Mouse (Mus musculus) kidney, adult 2 months (tissue): ENCODE data around the gene Srcin1. TPM values are rescaled to one million over a fixed set of nuclear protein-coding genes. Genes with fewer than 3 reads are reported as not detected.

Experiments used
- DNase-seq: peaks from one replicate; pipeline ENCODE4 v3.0.0; 2021
- H3K27ac ChIP-seq: fragments of 200-500 bp; 2 replicates; pipeline ENCODE4 v1.5.1; 2012; ENCODE audit warnings: low read depth, low read length, control low read depth, inconsistent platforms; ENCODE audit not compliant: insufficient read depth
- H3K27me3 ChIP-seq: fragments of 200-500 bp; replicated peaks from 2 replicates; pipeline ENCODE4 v1.6.1; 2012; ENCODE audit warnings: mild to moderate bottlenecking, moderate library complexity, low read length, inconsistent platforms; ENCODE audit not compliant: control insufficient read depth, insufficient read depth
- H3K36me3 ChIP-seq: fragments of 200-500 bp; 2 replicates; pipeline ENCODE4 v1.6.1; 2012; ENCODE audit warnings: mild to moderate bottlenecking, moderate library complexity, low read length, inconsistent platforms; ENCODE audit not compliant: control insufficient read depth, insufficient read depth
- H3K4me1 ChIP-seq: fragments of 200-500 bp; 2 replicates; pipeline ENCODE4 v1.6.1; 2011; ENCODE audit warnings: low read length; ENCODE audit not compliant: control insufficient read depth, insufficient read depth
- H3K4me3 ChIP-seq: fragments of 200-500 bp; 2 replicates; pipeline ENCODE4 v1.5.1; 2011; ENCODE audit warnings: mild to moderate bottlenecking, low read depth, low read length, control low read depth; ENCODE audit not compliant: insufficient read depth
- CTCF ChIP-seq: fragments of 200-500 bp; conservative IDR thresholded peaks from 2 replicates; pipeline ENCODE4 v1.5.1; 2011; ENCODE audit warnings: low read depth, mild to moderate bottlenecking, control low read depth, low read length, moderate library complexity, mixed read lengths; ENCODE audit not compliant: insufficient read depth, insufficient read length
- POLR2A ChIP-seq: fragments of 200-500 bp; IDR thresholded peaks from one replicate; pipeline ENCODE4 v1.6.1; 2011; ENCODE audit warnings: low read depth, low read length, control low read depth
- WGBS: fragments of 180-500 bp; shearing (Covaris S2); methylation state at CpG from one replicate; pipeline ENCODE4 v1.1.7; 2018; 5-methylcytosine and 5-hydroxymethylcytosine counted together
- polyA plus RNA-seq: library from polyadenylated mRNA; depleted of rRNA; stranded (reverse); fragments of >200 nt; gene quantifications from 2 replicates; pipeline ENCODE4 v1.2.3, GENCODE M21; 2012; rRNA removed

The Srcin1 gene
- polyA plus RNA-seq, 1 experiment = 13.0 TPM

DNA sequence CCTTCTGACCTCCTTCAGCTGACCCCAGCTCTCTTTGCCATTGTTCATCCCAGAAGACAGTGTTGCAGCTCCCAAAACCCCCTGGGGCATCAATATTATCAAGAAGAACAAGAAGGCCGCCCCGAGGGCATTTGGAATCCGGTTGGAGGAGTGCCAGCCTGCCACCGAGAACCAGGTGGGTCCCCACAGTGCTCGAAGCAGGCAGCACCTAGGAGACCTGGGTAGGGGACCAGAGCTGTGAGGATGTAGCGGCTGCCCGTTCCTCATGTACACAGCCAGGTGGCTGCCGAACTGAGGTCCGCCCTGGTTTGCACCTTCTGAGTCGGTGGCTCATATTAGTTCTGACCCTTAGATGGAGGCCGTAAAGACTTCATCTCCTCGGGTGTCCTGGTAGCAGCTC, 110.0 kb downstream of the Srcin1 start:
- DNase-seq = no peak
- 84% methylated on average over 12 of the region's 12 CpGs for WGBS
- Histone ChIP-seq H3K4me1 (no peaks in the 10 kb centered on the region), H3K36me3 (no peaks in the 10 kb centered on the region), H3K27ac (no peak overlapping the region), H3K4me3 (no peak overlapping the region), H3K27me3 (no peaks in the 10 kb centered on the region)
- no peak for TF ChIP-seq CTCF
- TF ChIP-seq POLR2A = no peak

DNA sequence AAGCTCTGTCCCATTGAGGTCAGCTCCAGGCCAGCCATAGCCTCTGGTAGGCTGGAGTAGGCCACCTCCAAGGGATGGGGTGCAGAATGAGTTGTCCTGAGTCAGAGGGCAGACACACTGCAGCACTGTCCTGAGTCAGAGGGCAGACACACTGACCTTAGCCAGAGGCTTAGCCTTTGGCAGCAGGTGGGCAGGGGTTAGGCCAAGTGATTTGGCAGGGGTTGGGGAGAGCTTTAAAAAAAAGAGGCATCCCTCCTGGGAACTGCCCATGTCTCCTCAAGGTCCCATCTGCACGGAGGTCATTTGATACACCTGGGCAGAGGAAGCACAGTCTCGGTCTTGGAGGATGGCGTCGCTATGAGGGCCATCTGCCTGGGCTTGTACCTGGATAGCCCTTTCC, 112.0 kb downstream of the Srcin1 start:
- H3K36me3 ChIP-seq = no peaks in the 10 kb centered on the region
- no peak overlapping the region for H3K4me3 ChIP-seq
- TF ChIP-seq CTCF = no peak
- TF ChIP-seq POLR2A = no peak
- 93% methylated on average over 4 of the region's 4 CpGs for WGBS
- no peaks in the 10 kb centered on the region for H3K27me3 ChIP-seq
- no peak for DNase-seq
- no peak overlapping the region for H3K27ac ChIP-seq
- no peaks in the 10 kb centered on the region for H3K4me1 ChIP-seq

DNA sequence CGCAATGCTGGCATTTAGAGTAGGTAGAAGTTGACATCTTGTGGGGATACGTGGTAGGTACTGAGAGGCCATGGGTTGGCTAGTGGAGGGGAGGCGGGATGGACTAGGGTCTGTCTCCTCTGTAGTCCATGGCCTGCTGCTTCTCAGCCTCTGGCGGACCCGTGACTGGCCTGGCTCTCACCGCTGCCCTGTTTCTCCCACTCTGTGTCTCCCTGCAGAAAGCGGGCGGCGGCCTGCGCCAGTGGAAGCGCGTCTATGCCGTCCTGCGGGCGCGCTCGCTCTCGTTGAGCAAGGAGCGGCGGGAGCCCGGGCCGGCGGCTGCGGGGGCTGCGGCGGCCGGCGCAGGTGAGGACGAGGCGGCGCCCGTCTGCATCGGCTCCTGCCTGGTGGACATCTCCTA, 112.8 kb downstream of the Srcin1 start:
- no peaks in the 10 kb centered on the region for H3K27me3 ChIP-seq
- DNase-seq = no peak
- WGBS = 86% methylated on average over 33 of the region's 33 CpGs
- no peaks in the 10 kb centered on the region for H3K4me1 ChIP-seq
- TF ChIP-seq CTCF (no peak), POLR2A (no peak)
- no peaks in the 10 kb centered on the region for H3K36me3 ChIP-seq
- no peak overlapping the region for H3K4me3 ChIP-seq
- H3K27ac ChIP-seq = no peak overlapping the region

DNA sequence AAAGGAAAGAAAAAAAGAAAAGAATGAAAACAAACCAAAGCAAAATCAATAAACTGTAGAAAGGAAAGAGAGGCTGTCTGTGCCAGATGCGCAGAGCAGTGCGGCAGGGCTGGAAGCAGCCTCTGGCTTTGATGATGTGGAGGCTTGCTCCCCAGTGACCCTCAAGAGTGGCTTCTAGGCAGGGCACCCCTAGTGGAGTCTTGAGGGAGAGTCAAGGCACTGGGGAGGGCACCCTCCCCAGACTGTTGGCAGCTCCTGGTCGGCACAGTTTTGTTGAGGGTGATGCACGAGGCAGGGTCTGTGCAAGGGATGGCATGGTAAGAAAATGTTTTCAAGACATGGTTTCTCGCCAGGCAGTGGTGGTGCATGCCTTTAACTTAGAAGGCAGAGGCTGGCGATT, 113.4 kb downstream of the Srcin1 start:
- TF ChIP-seq CTCF = no peak
- TF ChIP-seq POLR2A = no peak
- no peak for DNase-seq
- no peaks in the 10 kb centered on the region for H3K4me1 ChIP-seq
- H3K27me3 ChIP-seq = no peaks in the 10 kb centered on the region
- WGBS = 94% methylated on average over 6 of the region's 6 CpGs
- no peaks in the 10 kb centered on the region for H3K36me3 ChIP-seq
- no peak overlapping the region for H3K27ac ChIP-seq
- no peak overlapping the region for H3K4me3 ChIP-seq

DNA sequence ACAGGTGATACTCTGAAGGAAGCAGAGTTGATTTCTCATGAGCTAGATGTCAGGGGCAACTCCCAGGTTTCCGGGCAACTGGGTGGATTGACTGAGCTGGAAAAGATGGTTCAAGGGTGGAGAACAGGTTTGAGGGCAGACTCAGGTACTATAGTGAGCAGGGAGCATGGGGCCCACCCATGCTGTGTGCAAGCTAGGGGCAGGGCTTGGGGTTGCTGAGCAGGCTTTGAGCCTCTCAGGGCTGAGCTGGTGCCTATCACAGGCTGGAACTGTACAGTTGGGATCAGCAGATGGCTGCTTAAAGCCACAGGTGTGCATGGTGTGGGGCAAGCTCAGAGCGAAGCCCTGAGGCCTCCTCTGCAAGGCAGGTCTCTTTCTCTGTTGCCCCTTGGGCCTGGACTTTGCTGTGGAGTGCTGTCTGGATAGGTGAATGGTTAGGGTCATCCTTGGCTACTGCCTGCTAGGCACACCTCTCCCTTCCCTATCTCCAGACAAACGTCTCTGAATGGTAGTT, 114.6 kb downstream of the Srcin1 start:
- H3K4me1 ChIP-seq = 0 out of 2 replicates have a peak, but pooled peaks cover 3% of the 10 kb centered on the region
- 100% methylated on average over 3 of the region's 3 CpGs for WGBS
- no peak for TF ChIP-seq CTCF
- no peak for TF ChIP-seq POLR2A
- H3K27ac ChIP-seq = no peak overlapping the region
- H3K36me3 ChIP-seq = no peaks in the 10 kb centered on the region
- no peaks in the 10 kb centered on the region for H3K27me3 ChIP-seq
- DNase-seq = no peak
- no peak overlapping the region for H3K4me3 ChIP-seq

Other genes starting within 250 kb of the Srcin1 start
- 0.08 TPM in 2 replicates for gene Gpr179, start 224.1 kb downstream of the Srcin1 start, polyA plus RNA-seq
- 12.9 and 13.5 TPM in 2 replicates for gene Socs7, start 213.6 kb downstream of the Srcin1 start, polyA plus RNA-seq
- gene Arhgap23, start 160.7 kb downstream of the Srcin1 start, polyA plus RNA-seq = 14.9 and 17.1 TPM in 2 replicates
- not detected in 2 replicates for gene 4933428G20Rik, start 75.8 kb downstream of the Srcin1 start, polyA plus RNA-seq
- gene Epop, start 53.5 kb upstream of the Srcin1 start, polyA plus RNA-seq = 0.86 and 1.2 TPM in 2 replicates
- 36.6 and 40.4 TPM in 2 replicates for gene Mllt6, start 87.2 kb upstream of the Srcin1 start, polyA plus RNA-seq
- 139 and 149 TPM in 2 replicates for gene Cisd3, start 109.6 kb upstream of the Srcin1 start, polyA plus RNA-seq
- gene Pcgf2, start 124.3 kb upstream of the Srcin1 start, polyA plus RNA-seq = 53.9 and 56.5 TPM in 2 replicates
- 397 and 399 TPM in 2 replicates for gene Psmb3, start 127.2 kb upstream of the Srcin1 start, polyA plus RNA-seq
- 9.2 and 10.6 TPM in 2 replicates for gene Pip4k2b, start 168.5 kb upstream of the Srcin1 start, polyA plus RNA-seq
- gene Cwc25, start 190.4 kb upstream of the Srcin1 start, polyA plus RNA-seq = 7.1 and 8.5 TPM in 2 replicates
- gene 1700001P01Rik, start 199.7 kb upstream of the Srcin1 start, polyA plus RNA-seq = not detected in 2 replicates
- 118 and 181 TPM in 2 replicates for gene Rpl23, start 206.3 kb upstream of the Srcin1 start, polyA plus RNA-seq
- gene Lasp1, start 222.8 kb upstream of the Srcin1 start, polyA plus RNA-seq = 106 and 110 TPM in 2 replicates